Mouse (Mus musculus): ENCODE measurements around the gene Strn.

- TF ChIP-seq CTCF (IDR thresholded peaks at IDR 0.05; ENCODE audit: extremely low read depth, insufficient read length, insufficient replicate concordance, low read depth, low read length) = peak; percentile 69; the same call in 1 of the 2 replicates
- no peak for TF ChIP-seq POLR2A (IDR thresholded peaks at IDR 0.05; ENCODE audit: low read depth, low read length)
These were observed 133.1 kb downstream of the Strn start for GRCm38 (mm10) chr17:78603872-78604271.
